Mouse (Mus musculus) heart, adult 2 months (tissue): ENCODE measurements around the gene Aldh1a1. TPM values are rescaled to one million over a fixed set of nuclear protein-coding genes. Genes with fewer than 3 reads are reported as not detected.

Experiments used
- DNase-seq, 2 experiments: peaks; one replicate each; pipeline ENCODE4 v3.0.0; 2021
- H3K27ac ChIP-seq: fragments of 200-600 bp; 2 replicates; pipeline ENCODE4 v1.8.1; 2022
- H3K27me3 ChIP-seq: fragments of 200-500 bp; 2 replicates; pipeline ENCODE4 v1.6.1; 2012; ENCODE audit warnings: mild to moderate bottlenecking, low read length, inconsistent platforms, mixed read lengths; ENCODE audit not compliant: control insufficient read depth, insufficient read depth
- H3K36me3 ChIP-seq: fragments of 200-500 bp; 2 replicates; pipeline ENCODE4 v1.6.1; 2012; ENCODE audit warnings: low read length, inconsistent platforms; ENCODE audit not compliant: control insufficient read depth, insufficient read depth
- H3K4me1 ChIP-seq: fragments of 200-500 bp; 2 replicates; pipeline ENCODE4 v1.6.1; 2011; ENCODE audit warnings: low read length; ENCODE audit not compliant: control insufficient read depth, insufficient read depth
- H3K4me3 ChIP-seq: fragments of 200-600 bp; 2 replicates; pipeline ENCODE4 v1.8.1; 2022
- H3K79me2 ChIP-seq: fragments of 200-500 bp; replicated peaks from 2 replicates; pipeline ENCODE4 v1.6.1; 2012; ENCODE audit warnings: mild to moderate bottlenecking, inconsistent platforms, low read length, moderate library complexity, mixed read lengths; ENCODE audit not compliant: control insufficient read depth, insufficient read depth
- H3K9ac ChIP-seq: fragments of 200-500 bp; 2 replicates; pipeline ENCODE4 v1.6.1; 2012; ENCODE audit warnings: low read depth, mild to moderate bottlenecking, control low read depth, inconsistent platforms, low read length, mixed read lengths
- CTCF ChIP-seq: fragments of 200-600 bp; IDR thresholded peaks from 2 replicates; pipeline ENCODE4 v1.8.1; 2022; ENCODE audit warnings: antibody characterized with exemption, mild to moderate bottlenecking, moderate library complexity
- EP300 ChIP-seq: fragments of 200-500 bp; IDR thresholded peaks from 2 replicates; pipeline ENCODE4 v1.6.1; 2011; ENCODE audit warnings: low read depth, low read length, control low read depth; ENCODE audit not compliant: insufficient read depth
- POLR2A ChIP-seq: fragments of 200-500 bp; IDR thresholded peaks from 2 replicates; pipeline ENCODE4 v1.6.1; 2011; ENCODE audit warnings: mild to moderate bottlenecking, low read depth, low read length, control low read depth; ENCODE audit not compliant: insufficient read depth
- WGBS: fragments of 180-500 bp; shearing (Covaris S2); methylation state at CpG from one replicate; pipeline ENCODE4 v1.1.7; 2018; 5-methylcytosine and 5-hydroxymethylcytosine counted together
- intact Hi-C: fragments of 180-260 bp; cut with DNase I; formaldehyde crosslinking; loops from one replicate; pipeline ENCODE4 v1.15.1; 2025
- polyA plus RNA-seq: library from polyadenylated mRNA; depleted of rRNA; stranded (reverse); fragments of >200 nt; gene quantifications from 2 replicates; pipeline ENCODE4 v1.2.3, GENCODE M21; 2012
- total RNA-seq, 2 experiments: library from RNA; stranded (reverse); gene quantifications; 2 replicates each; pipeline ENCODE4 v1.2.3; 2021

Gene Aldh1a1
- total and polyA plus RNA-seq, 3 experiments: 23.3 to 25.8 (median 24.1) TPM

GRCm38 (mm10) chr19:20541924-20542323 lies 49.4 kb downstream of the Aldh1a1 start:
- Histone ChIP-seq H3K4me1 (no peaks in the 10 kb centered on the region), H3K27me3 (no peaks in the 10 kb centered on the region), H3K9ac (no peak overlapping the region), H3K4me3 (no peak overlapping the region), H3K79me2 (no peaks in the 10 kb centered on the region), H3K36me3 (no peaks in the 10 kb centered on the region), H3K27ac (no peak overlapping the region)
- WGBS: 80% methylated on average over 1 of the region's 1 CpGs
- no peak for DNase-seq
- intact Hi-C loops: no loop called here
- TF ChIP-seq POLR2A (no peak), CTCF (no peak), EP300 (no peak)

- Histone ChIP-seq H3K27me3 (no peaks in the 10 kb centered on the region), H3K4me3 (no peak overlapping the region), H3K27ac (no peak overlapping the region), H3K36me3 (no peaks in the 10 kb centered on the region), H3K9ac (no peak overlapping the region), H3K79me2 (no peaks in the 10 kb centered on the region), H3K4me1 (no peaks in the 10 kb centered on the region)
- 78% methylated on average over 1 of the region's 1 CpGs for WGBS
- TF ChIP-seq CTCF (no peak), EP300 (no peak), POLR2A (no peak)
- DNase-seq: no peak
- intact Hi-C loops: no loop called here
Measured at GRCm38 (mm10) chr19:20543816-20544215, 51.3 kb downstream of the Aldh1a1 start.

GRCm38 (mm10) chr19:20544941-20545340 lies 52.4 kb downstream of the Aldh1a1 start:
- 92% methylated on average over 1 of the region's 1 CpGs for WGBS
- Histone ChIP-seq H3K4me1 (no peaks in the 10 kb centered on the region), H3K9ac (no peak overlapping the region), H3K79me2 (no peaks in the 10 kb centered on the region), H3K27me3 (no peaks in the 10 kb centered on the region), H3K36me3 (no peaks in the 10 kb centered on the region), H3K4me3 (no peak overlapping the region), H3K27ac (no peak overlapping the region)
- intact Hi-C loops: no loop called here
- TF ChIP-seq CTCF: no peak
- no peak for TF ChIP-seq POLR2A
- no peak for TF ChIP-seq EP300
- DNase-seq: no peak

- Histone ChIP-seq H3K4me3 (no peak overlapping the region), H3K9ac (no peak overlapping the region), H3K4me1 (no peaks in the 10 kb centered on the region), H3K27ac (no peak overlapping the region), H3K79me2 (no peaks in the 10 kb centered on the region), H3K27me3 (no peaks in the 10 kb centered on the region), H3K36me3 (no peaks in the 10 kb centered on the region)
- no peak for TF ChIP-seq CTCF
- TF ChIP-seq EP300: no peak
- no peak for TF ChIP-seq POLR2A
- intact Hi-C loops: no loop called here
- no peak for DNase-seq
- 63% methylated on average over 3 of the region's 3 CpGs for WGBS
Measured at GRCm38 (mm10) chr19:20547025-20547424, 54.5 kb downstream of the Aldh1a1 start.

GRCm38 (mm10) chr19:20549409-20549808 lies 56.9 kb downstream of the Aldh1a1 start:
- H3K4me1 ChIP-seq: no peaks in the 10 kb centered on the region
- H3K27ac ChIP-seq: no peak overlapping the region
- H3K79me2 ChIP-seq: no peaks in the 10 kb centered on the region
- intact Hi-C loops: no loop called here
- TF ChIP-seq POLR2A (no peak), CTCF (no peak), EP300 (no peak)
- 79% methylated on average over 1 of the region's 1 CpGs for WGBS
- DNase-seq: no peak
- H3K9ac ChIP-seq: no peak overlapping the region
- H3K36me3 ChIP-seq: no peaks in the 10 kb centered on the region
- H3K4me3 ChIP-seq: no peak overlapping the region
- H3K27me3 ChIP-seq: no peaks in the 10 kb centered on the region

- H3K27me3 ChIP-seq: no peaks in the 10 kb centered on the region
- no peak for DNase-seq
- intact Hi-C loops: no loop called here
- H3K9ac ChIP-seq: no peak overlapping the region
- H3K79me2 ChIP-seq: no peaks in the 10 kb centered on the region
- TF ChIP-seq POLR2A: no peak
- TF ChIP-seq CTCF: no peak
- no peak for TF ChIP-seq EP300
- H3K4me3 ChIP-seq: no peak overlapping the region
- WGBS: 67% methylated on average over 1 of the region's 1 CpGs
- H3K27ac ChIP-seq: no peak overlapping the region
- no peaks in the 10 kb centered on the region for H3K4me1 ChIP-seq
- H3K36me3 ChIP-seq: no peaks in the 10 kb centered on the region
Measured at GRCm38 (mm10) chr19:20555365-20555764, 62.9 kb downstream of the Aldh1a1 start.

GRCm38 (mm10) chr19:20557211-20557610 lies 64.7 kb downstream of the Aldh1a1 start:
- no peak for TF ChIP-seq POLR2A
- TF ChIP-seq EP300: no peak
- no peak for TF ChIP-seq CTCF
- H3K36me3 ChIP-seq: no peaks in the 10 kb centered on the region
- intact Hi-C loops: no loop called here
- H3K4me1 ChIP-seq: no peaks in the 10 kb centered on the region
- 88% methylated on average over 4 of the region's 4 CpGs for WGBS
- H3K27me3 ChIP-seq: no peaks in the 10 kb centered on the region
- DNase-seq: no peak
- no peak overlapping the region for H3K27ac ChIP-seq
- H3K9ac ChIP-seq: no peak overlapping the region
- no peaks in the 10 kb centered on the region for H3K79me2 ChIP-seq
- H3K4me3 ChIP-seq: no peak overlapping the region
